Mouse (Mus musculus): ENCODE results near the gene Armc2.

DNA sequence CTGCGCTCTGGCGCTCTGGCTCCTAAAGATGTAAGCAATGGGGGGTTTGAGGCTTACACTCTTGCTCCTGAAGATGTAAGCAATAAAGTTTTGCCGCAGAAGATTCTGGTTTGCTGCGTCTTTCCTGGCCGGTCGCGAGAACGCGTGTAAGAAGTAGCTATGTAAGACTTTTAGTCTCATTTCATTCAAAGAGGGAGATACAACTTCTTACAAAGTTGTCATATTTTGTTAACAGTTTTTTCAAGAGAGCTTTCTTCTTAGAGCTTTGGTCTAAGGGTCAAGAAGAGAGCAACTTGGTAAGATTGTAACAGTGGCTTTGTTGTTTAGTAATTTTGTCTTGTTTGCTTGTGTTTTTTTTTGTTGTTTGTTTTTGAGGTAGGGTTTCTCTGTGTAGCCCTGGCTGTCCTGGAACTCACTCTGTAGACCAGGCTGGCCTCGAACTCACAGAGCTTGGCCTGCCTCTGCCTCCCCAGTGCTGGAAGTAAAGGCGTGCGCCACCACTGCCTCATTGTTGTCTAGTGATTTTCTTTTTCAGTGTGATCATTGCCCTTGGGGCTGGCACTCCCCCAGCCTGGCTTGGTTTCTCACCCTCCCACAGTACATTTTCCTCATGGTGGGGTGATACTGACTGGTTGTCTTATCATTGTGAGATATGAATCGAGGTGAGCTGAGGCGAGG lies 65.3 kb downstream of the Armc2 start:
- TF ChIP-seq POLR2A (IDR thresholded peaks at IDR 0.05; ENCODE audit: low read depth, low read length) (no peak), CTCF (IDR thresholded peaks at IDR 0.05; ENCODE audit: extremely low read depth, insufficient read depth, insufficient read length, insufficient replicate concordance) (no peak)
